8 mouse cellular contexts compared by ENCODE assay signal in the genomic region with DNA sequence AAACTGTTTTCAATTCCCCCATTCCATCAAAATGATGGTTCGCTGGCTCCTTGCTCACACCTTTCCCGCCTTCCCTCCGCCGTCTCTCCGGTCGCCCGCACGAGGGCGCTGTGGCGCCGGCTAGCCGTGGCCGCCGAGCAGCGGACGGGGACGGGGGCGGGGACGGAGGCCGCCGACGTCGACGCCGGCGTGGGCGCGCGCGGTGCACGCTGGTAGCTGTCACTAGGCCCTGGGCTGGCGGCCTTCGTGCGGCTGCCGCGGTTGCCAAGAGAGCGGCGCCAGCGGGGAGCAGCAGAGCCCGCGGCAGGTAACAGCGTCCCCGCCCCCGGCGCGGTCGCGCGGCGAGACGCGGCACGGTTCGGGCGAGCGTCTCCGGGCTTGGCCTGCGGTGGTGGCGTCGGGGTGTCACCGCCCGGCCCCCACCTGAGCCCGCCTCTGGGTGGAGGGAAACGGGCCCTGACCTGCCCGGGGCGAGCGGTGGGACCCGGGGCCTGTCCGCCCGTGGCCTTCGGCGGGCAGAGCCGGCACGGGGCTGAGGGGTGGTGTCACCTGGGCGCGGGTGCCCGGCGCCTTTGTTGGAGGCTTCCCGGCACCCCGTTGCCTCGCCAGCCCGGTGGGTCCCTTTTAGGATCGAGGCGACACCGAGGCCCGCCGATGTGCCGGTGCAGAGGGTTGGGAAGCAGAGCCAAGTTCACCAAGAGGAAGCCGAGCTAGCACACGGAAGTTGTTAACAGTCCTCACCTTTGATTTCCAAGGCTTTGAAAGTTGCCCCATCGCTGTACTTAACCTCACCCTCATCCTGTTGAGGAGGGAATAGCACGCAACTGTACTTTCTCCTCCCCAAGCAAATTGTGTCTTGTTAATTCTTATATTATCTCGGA. TPM values are rescaled to one million over a fixed set of nuclear protein-coding genes. Genes with fewer than 3 reads are reported as not detected.
DNase-seq lines count a peak whose midpoint lies in the region; ATAC-seq lines count a peak whose summit lies in the region.

A gene (plus strand): TSS at position 165 of the 881 bp plus-strand sequence.

- no peaks in the 10 kb centered on the region for H3K9me3 ChIP-seq in heart, embryonic 13.5 days
- no peaks in the 10 kb centered on the region for H3K9me3 ChIP-seq in liver, embryonic 15.5 days (replicated peaks)
- H3K9me3 ChIP-seq in neural tube, embryonic 12.5 days = no peaks in the 10 kb centered on the region

- H3K36me3 ChIP-seq in heart, embryonic 13.5 days = no peaks in the 10 kb centered on the region
- H3K36me3 ChIP-seq in liver, embryonic 15.5 days (replicated peaks) = no peaks in the 10 kb centered on the region
- H3K36me3 ChIP-seq in neural tube, embryonic 12.5 days = no peaks in the 10 kb centered on the region

- peak within 1 kb of the TSS; percentile 41 for H3K27ac ChIP-seq in brown adipose tissue, adult 24 weeks (replicated peaks; ENCODE audit: low read depth, low read length)
- H3K27ac ChIP-seq in heart, embryonic 13.5 days (replicated peaks) = peak within 1 kb of the TSS; percentile 58
- peak within 1 kb of the TSS; percentile 88 for H3K27ac ChIP-seq in liver, embryonic 15.5 days (replicated peaks)
- H3K27ac ChIP-seq in neural tube, embryonic 12.5 days = peak within 1 kb of the TSS; percentile 37; the same call in 1 of the 2 replicates

- peaks cover 9% of the 10 kb centered on the region for H3K27me3 ChIP-seq in heart, embryonic 13.5 days (replicated peaks)
- peaks cover 3% of the 10 kb centered on the region; the same call in 1 of the 2 replicates for H3K27me3 ChIP-seq in liver, embryonic 15.5 days
- no peaks in the 10 kb centered on the region for H3K27me3 ChIP-seq in neural tube, embryonic 12.5 days (replicated peaks)

- no peaks in the 10 kb centered on the region for H3K4me1 ChIP-seq in brown adipose tissue, adult 24 weeks (ENCODE audit: control insufficient read depth, insufficient read depth, insufficient read length, low read length)
- H3K4me1 ChIP-seq in heart, embryonic 13.5 days = peaks cover 14% of the 10 kb centered on the region
- H3K4me1 ChIP-seq in liver, embryonic 15.5 days (replicated peaks) = peaks cover 30% of the 10 kb centered on the region
- 0 out of 2 replicates have a peak, but pooled peaks cover 2% of the 10 kb centered on the region for H3K4me1 ChIP-seq in neural tube, embryonic 12.5 days

- H3K4me3 ChIP-seq in brown adipose tissue, adult 24 weeks (ENCODE audit: insufficient read depth, low read depth, low read length) = peak within 1 kb of the TSS; percentile 77
- peak within 1 kb of the TSS; percentile 95 for H3K4me3 ChIP-seq in heart, embryonic 13.5 days
- peak within 1 kb of the TSS; percentile 91 for H3K4me3 ChIP-seq in liver, embryonic 15.5 days (replicated peaks)
- H3K4me3 ChIP-seq in neural tube, embryonic 12.5 days = peak within 1 kb of the TSS; percentile 84

- WGBS in heart, embryonic 13.5 days = under 1% methylated on average over 93 of the region's 93 CpGs
- WGBS in liver, embryonic 15.5 days (ENCODE audit: insufficient replicate concordance) = under 1% methylated on average over 80 of the region's 93 CpGs
- WGBS in neural tube, embryonic 12.5 days = under 1% methylated on average over 93 of the region's 93 CpGs

- DNase-seq in CD4-positive, CD25-positive, alpha-beta regulatory T cell, adult 2 months (ENCODE audit: low read depth, low spot score) = peak; percentile 98
- peak; percentile 37 for DNase-seq in fat pad, adult 2 months (ENCODE audit: extremely low read depth, low read depth, low spot score)
- DNase-seq in kidney, postnatal 14 days = peak; percentile 94
- peak; percentile 70 for DNase-seq in telencephalon, adult 2 months (ENCODE audit: low read depth, low spot score)

- peak within 1 kb of the TSS; percentile 96 for H3K9ac ChIP-seq in heart, embryonic 13.5 days
- peak within 1 kb of the TSS; percentile 90 for H3K9ac ChIP-seq in liver, embryonic 15.5 days
- peak within 1 kb of the TSS; percentile 86 for H3K9ac ChIP-seq in neural tube, embryonic 12.5 days

- peak; percentile 83 for ATAC-seq in heart, embryonic 13.5 days (ENCODE audit: extremely low read depth, insufficient number of reproducible peaks, low FRiP score, low TSS enrichment)
- peak; percentile 92 for ATAC-seq in liver, embryonic 15.5 days (ENCODE audit: insufficient read depth)
- peak; percentile 94 for ATAC-seq in neural tube, embryonic 12.5 days (ENCODE audit: low FRiP score, low read depth)

- peak within 1 kb of the TSS; percentile 76 for H3K4me2 ChIP-seq in heart, embryonic 13.5 days
- peak within 1 kb of the TSS; percentile 95 for H3K4me2 ChIP-seq in liver, embryonic 15.5 days
- H3K4me2 ChIP-seq in neural tube, embryonic 12.5 days (replicated peaks) = peak within 1 kb of the TSS; percentile 92

RNA-seq across cellular contexts. Expression of the gene that starts here (rescaled TPM):
- polyA plus RNA-seq in brown adipose tissue, adult 24 weeks (2012; ENCODE audit: insufficient read depth, insufficient read length, missing spikeins) = 7.5 and 7.6 TPM in 2 replicates
- polyA plus RNA-seq in heart, embryonic 13.5 days (2015; fragmentation: Nextera tagmentation; extraction: Ambion mirVana) = 8.8 and 8.9 TPM in 2 replicates
- 3.7 and 3.9 TPM in 2 replicates for polyA plus RNA-seq in liver, embryonic 15.5 days (2015; fragmentation: Nextera tagmentation; extraction: Ambion mirVana)
- polyA plus RNA-seq in neural tube, embryonic 12.5 days (2016; fragmentation: Nextera tagmentation; extraction: Ambion mirVana) = 21.4 and 22.8 TPM in 2 replicates

Comparison
In these comparisons a context has a peak if more than half of its experiments do, and no peak if none do; other contexts are left out.
1. Peak in every context shown above with its lines: DNase-seq, ATAC-seq, H3K4me3 ChIP-seq and H3K27ac ChIP-seq.
2. DNase-seq: peak in every context shown above with its lines; median percentile 98 in CD4-positive, CD25-positive, alpha-beta regulatory T cell, adult 2 months; 94 in kidney, postnatal 14 days; 70 in telencephalon, adult 2 months; 37 in fat pad, adult 2 months.
3. H3K27ac ChIP-seq: peak in every context shown above with its lines; median percentile 88 in liver, embryonic 15.5 days; 58 in heart, embryonic 13.5 days; 41 in brown adipose tissue, adult 24 weeks; 37 in neural tube, embryonic 12.5 days.